ENCODE assay signal across 8 mouse cellular contexts in the genomic region with DNA sequence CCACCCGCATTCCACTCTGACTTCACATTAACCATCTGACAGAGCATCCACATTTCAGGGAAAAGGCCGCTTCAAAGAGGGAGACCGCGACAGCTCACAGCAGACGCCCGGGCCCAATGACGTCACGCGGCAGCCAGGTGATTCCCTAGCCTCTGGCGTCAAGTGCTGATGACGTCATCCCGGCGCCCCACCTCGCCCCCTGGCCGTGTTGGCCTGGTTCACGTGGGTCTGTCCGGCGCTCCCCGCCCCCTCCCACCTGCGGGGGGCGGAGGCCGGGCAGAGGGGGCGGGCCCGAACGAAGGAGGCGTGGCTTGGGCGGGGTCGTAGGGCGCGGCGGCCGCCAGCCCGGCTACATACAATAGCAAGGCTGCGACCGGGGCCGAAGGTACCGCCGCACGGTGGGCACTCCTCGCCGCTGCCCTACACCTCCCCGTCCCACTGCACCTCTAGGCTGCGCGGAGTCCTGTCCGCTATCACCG. TPM values are rescaled to one million over a fixed set of nuclear protein-coding genes. Genes with fewer than 3 reads are reported as not detected.
A peak's percentile ranks its signal among the peaks of the same experiment; 100 is the strongest.
DNase-seq lines count a peak whose midpoint lies in the region; ATAC-seq and TF ChIP-seq lines count a peak whose summit lies in the region.

Pak1 (plus strand) TSS at position 352 of the 479 bp plus-strand sequence.

- H3K27me3 ChIP-seq in hindbrain, embryonic 12.5 days = peaks cover 6% of the 10 kb centered on the region; the same call in 1 of the 2 replicates
- peaks cover 6% of the 10 kb centered on the region; the same call in 1 of the 2 replicates for H3K27me3 ChIP-seq in lung, postnatal 0 days (replicated peaks; ENCODE audit: insufficient read depth, low read length)

- peak; percentile 66 for ATAC-seq in frontal cortex, adult (ENCODE audit: low TSS enrichment)
- ATAC-seq in hindbrain, embryonic 12.5 days (ENCODE audit: low FRiP score) = peak; percentile 95
- peak; percentile 89 for ATAC-seq in lung, postnatal 0 days

- peak within 1 kb of the TSS; percentile 68 for H3K4me2 ChIP-seq in hindbrain, embryonic 12.5 days (replicated peaks)
- H3K4me2 ChIP-seq in lung, postnatal 0 days (replicated peaks; ENCODE audit: low read depth, low read length) = peak within 1 kb of the TSS; percentile 100

- no peaks in the 10 kb centered on the region for H3K9me3 ChIP-seq in hindbrain, embryonic 12.5 days (replicated peaks)
- H3K9me3 ChIP-seq in lung, postnatal 0 days (ENCODE audit: low read length) = no peaks in the 10 kb centered on the region

- TF ChIP-seq EP300 in lung, postnatal 0 days (IDR thresholded peaks at IDR 0.05) = no peak

- H3K4me1 ChIP-seq in hindbrain, embryonic 12.5 days = peaks cover 18% of the 10 kb centered on the region
- no peaks in the 10 kb centered on the region for H3K4me1 ChIP-seq in lung, postnatal 0 days (ENCODE audit: insufficient read depth, low read depth, low read length)

- peak within 1 kb of the TSS; percentile 89 for H3K9ac ChIP-seq in hindbrain, embryonic 12.5 days
- H3K9ac ChIP-seq in lung, postnatal 0 days (replicated peaks; ENCODE audit: low read depth) = peak within 1 kb of the TSS; percentile 52

- WGBS in hindbrain, embryonic 12.5 days = under 1% methylated on average over 38 of the region's 46 CpGs
- under 1% methylated on average over 27 of the region's 46 CpGs for WGBS in lung, postnatal 0 days

- peak within 1 kb of the TSS; percentile 73 for H3K27ac ChIP-seq in hindbrain, embryonic 12.5 days
- peak within 1 kb of the TSS; percentile 64 for H3K27ac ChIP-seq in lung, postnatal 0 days (ENCODE audit: low read length)

- peak; percentile 94 for DNase-seq in MN1 (ENCODE audit: low spot score)
- peak; percentile 87 for DNase-seq in cerebellum, adult 8-10 months
- DNase-seq in layer of hippocampus, postnatal 10 days (ENCODE audit: low spot score in 2 of 2) = peak; percentile 76 to 80
- peak; percentile 76 for DNase-seq in lung, postnatal 0 days (ENCODE audit: low spot score)
- peak; percentile 54 for DNase-seq in ovary, postnatal 14 days (ENCODE audit: low spot score)
- DNase-seq in thymus, postnatal 14 days = peak; percentile 82

- H3K4me3 ChIP-seq in hindbrain, embryonic 12.5 days = peak within 1 kb of the TSS; percentile 83
- H3K4me3 ChIP-seq in lung, postnatal 0 days (ENCODE audit: low read depth, low read length) = peak within 1 kb of the TSS; percentile 68

- no peak for TF ChIP-seq CTCF in lung, postnatal 0 days (IDR thresholded peaks at IDR 0.05)

- H3K36me3 ChIP-seq in hindbrain, embryonic 12.5 days = no peaks in the 10 kb centered on the region
- no peaks in the 10 kb centered on the region for H3K36me3 ChIP-seq in lung, postnatal 0 days (ENCODE audit: insufficient read depth, low read length)

RNA-seq across cellular contexts. Expression of gene Pak1, which starts in this region (rescaled TPM):
- polyA plus RNA-seq in hindbrain, embryonic 12.5 days (2016; fragmentation: Nextera tagmentation; extraction: Ambion mirVana) = 110 and 111 TPM in 2 replicates
- total RNA-seq in layer of hippocampus, postnatal 10 days (2021) = 100 to 1,000 TPM; 153 to 175 TPM
- 6.7 and 6.9 TPM in 2 replicates for polyA plus RNA-seq in lung, postnatal 0 days (2015; fragmentation: Nextera tagmentation; extraction: Ambion mirVana)

Comparison
In these comparisons a context has a peak if more than half of its experiments do, and no peak if none do; other contexts are left out.
1. Peak in every context shown above with its lines: DNase-seq, ATAC-seq, H3K4me3 ChIP-seq and H3K27ac ChIP-seq.
2. RNA of gene Pak1 (polyA plus RNA-seq): 110 to 111 TPM in hindbrain, embryonic 12.5 days; 6.7 to 6.9 TPM in lung, postnatal 0 days; every median in the first group is over 10 times any median in the second.